Mouse (Mus musculus) testis, adult 2 months (tissue): ENCODE data around the gene Abcc1.

Experiments used
- CTCF ChIP-seq: fragments of 200-500 bp; IDR thresholded peaks from 2 replicates; pipeline ENCODE4 v1.5.1; 2012; ENCODE audit warnings: low read depth, mild to moderate bottlenecking, inconsistent platforms, low read length, moderate library complexity; ENCODE audit not compliant: control insufficient read depth, insufficient read depth, insufficient replicate concordance
- POLR2A ChIP-seq: fragments of 200-500 bp; IDR thresholded peaks from 2 replicates; pipeline ENCODE4 v1.6.1; 2012; ENCODE audit warnings: low read depth, mild to moderate bottlenecking, inconsistent platforms, low read length, moderate library complexity; ENCODE audit not compliant: control insufficient read depth

- TF ChIP-seq CTCF (no peak), POLR2A (no peak)
These were observed 17.3 kb downstream of the Abcc1 start for GRCm38 (mm10) chr16:14378654-14379053.
